29 mouse cellular contexts compared by ENCODE assay signal in genomic region chr17:64211281-64211680, GRCm38 (mm10).
"Had no signal": no experiment of that assay in that cellular context is flagged by ENCODE, and none has a peak within 500 bp of the region (broad histone marks: within the 10 kb centered on the region; RNA-seq: fewer than 3 reads in every experiment).

No protein-coding gene starts in this region.

- ATAC-seq: hindbrain, embryonic 16.5 days; inflammation-experienced regulatory T-cells, adult 6 months; intestine, embryonic 15.5 days; intestine, postnatal 0 days; liver, postnatal 0 days had no signal

- H3K9me3 ChIP-seq: heart, embryonic 13.5 days; heart, embryonic 15.5 days; hindbrain, embryonic 10.5 days; hindbrain, embryonic 12.5 days; intestine, embryonic 15.5 days; limb, embryonic 12.5 days; liver, embryonic 13.5 days; liver, embryonic 15.5 days had no signal

- DNase-seq: gastrocnemius, adult 2 months; gastrocnemius, postnatal 10 days; gastrocnemius, postnatal 25 days; heart, adult 2 months; heart, postnatal 14 days; heart, postnatal 4 days; kidney, adult 18-20 months; kidney, adult 8-10 months; kidney, postnatal 14 days; kidney, postnatal 36 days; layer of hippocampus, adult 9-11 months; layer of hippocampus, postnatal 36 days; left cerebral cortex, postnatal 4 days; liver; liver, embryonic 13.5 days; liver, postnatal 0 days had no signal

- H3K9ac ChIP-seq: heart, embryonic 13.5 days; heart, embryonic 15.5 days; hindbrain, embryonic 12.5 days; hindbrain, embryonic 14.5 days; intestine, embryonic 15.5 days; limb, embryonic 12.5 days; liver, embryonic 13.5 days; liver, embryonic 15.5 days; liver, postnatal 0 days had no signal

- H3K36me3 ChIP-seq: heart, embryonic 13.5 days; heart, embryonic 15.5 days; hindbrain, embryonic 10.5 days; hindbrain, embryonic 12.5 days; intestine, embryonic 15.5 days; limb, embryonic 12.5 days; liver, embryonic 13.5 days; liver, embryonic 15.5 days had no signal

- H3K4me3 ChIP-seq: gastrocnemius, adult 2 months; heart, adult 2 months; heart, embryonic 13.5 days; heart, embryonic 15.5 days; hindbrain, embryonic 10.5 days; hindbrain, embryonic 12.5 days; intestine, embryonic 15.5 days; limb, embryonic 12.5 days; liver, embryonic 13.5 days; liver, embryonic 15.5 days had no signal

- H3K4me1 ChIP-seq: intestine, embryonic 15.5 days; liver, embryonic 13.5 days; liver, embryonic 15.5 days had no signal

- H3K27ac ChIP-seq: gastrocnemius, adult 2 months; heart, adult 2 months; heart, embryonic 13.5 days; heart, embryonic 15.5 days; hindbrain, embryonic 10.5 days; hindbrain, embryonic 12.5 days; hindbrain, embryonic 14.5 days; intestine, embryonic 15.5 days; kidney, postnatal 0 days; limb, embryonic 12.5 days; liver, embryonic 13.5 days; liver, embryonic 15.5 days had no signal

- H3K4me2 ChIP-seq: heart, embryonic 13.5 days; heart, embryonic 15.5 days; hindbrain, embryonic 12.5 days; hindbrain, embryonic 14.5 days; intestine, embryonic 15.5 days; limb, embryonic 12.5 days; liver, embryonic 11.5 days; liver, embryonic 13.5 days; liver, embryonic 15.5 days had no signal

- H3K27me3 ChIP-seq: heart, embryonic 13.5 days; heart, embryonic 15.5 days; hindbrain, embryonic 12.5 days; intestine, embryonic 15.5 days; limb, embryonic 12.5 days; liver, embryonic 13.5 days; liver, embryonic 15.5 days had no signal
